In genomic region chr4:132842281-132842906, GRCm38 (mm10) we compare ENCODE assay signal across 8 mouse cellular contexts. TPM values are rescaled to one million over a fixed set of nuclear protein-coding genes. Genes with fewer than 3 reads are reported as not detected.
DNase-seq lines count a peak whose midpoint lies in the region; ATAC-seq and TF ChIP-seq lines count a peak whose summit lies in the region.

No protein-coding gene starts in this region.

- peak overlapping the region; percentile 66 for H3K4me2 ChIP-seq in forebrain, embryonic 11.5 days (ENCODE audit: low read depth, low read length, severe bottlenecking)
- peak overlapping the region; percentile 77 for H3K4me2 ChIP-seq in hindbrain, embryonic 13.5 days
- H3K4me2 ChIP-seq in limb, embryonic 13.5 days (replicated peaks), result peak overlapping the region; percentile 80
- H3K4me2 ChIP-seq in midbrain, postnatal 0 days (ENCODE audit: low read depth, low read length, poor library complexity, severe bottlenecking), result peak overlapping the region; percentile 72
- H3K4me2 ChIP-seq in stomach, embryonic 15.5 days, result peak overlapping the region; percentile 74

- DNase-seq in lung, adult 2 months, result peak; percentile 24
- DNase-seq in lung, postnatal 25 days (ENCODE audit: low spot score), result no peak
- peak; percentile 39 for DNase-seq in c-Kit-positive CD71-positive TER-119-positive erythroid progenitor cells, embryonic 14.5 days (ENCODE audit: low spot score)
- DNase-seq in forebrain, embryonic 11.5 days (ENCODE audit: low spot score), result peak; percentile 62
- DNase-seq in midbrain, postnatal 0 days (ENCODE audit: low spot score), result peak; percentile 21

- under 1% methylated on average over 30 of the region's 30 CpGs for WGBS in lung, adult 2 months
- whole genome bisulfite sequencing in forebrain, embryonic 11.5 days, result under 1% methylated on average over 30 of the region's 30 CpGs
- under 1% methylated on average over 30 of the region's 30 CpGs for WGBS in hindbrain, embryonic 13.5 days
- under 1% methylated on average over 30 of the region's 30 CpGs for WGBS in limb, embryonic 13.5 days
- WGBS in midbrain, postnatal 0 days, result under 1% methylated on average over 30 of the region's 30 CpGs
- under 1% methylated on average over 30 of the region's 30 CpGs for WGBS in stomach, embryonic 15.5 days

- TF ChIP-seq POLR2A in lung, adult 2 months (IDR thresholded peaks at IDR 0.05; ENCODE audit: borderline replicate concordance, extremely low read depth, low read depth, low read length), result no peak

- H3K4me1 ChIP-seq in lung, adult 2 months (ENCODE audit: control insufficient read depth, insufficient read depth, low read length), result peaks cover 7% of the 10 kb centered on the region
- H3K4me1 ChIP-seq in forebrain, embryonic 11.5 days (replicated peaks; ENCODE audit: control insufficient read depth, insufficient read depth, low read length), result no peaks in the 10 kb centered on the region; the same call in 1 of the 2 replicates
- H3K4me1 ChIP-seq in hindbrain, embryonic 13.5 days (replicated peaks), result peaks cover 17% of the 10 kb centered on the region
- H3K4me1 ChIP-seq in limb, embryonic 13.5 days, result peaks cover 11% of the 10 kb centered on the region
- H3K4me1 ChIP-seq in midbrain, postnatal 0 days (ENCODE audit: insufficient read depth, low read length), result 0 out of 2 replicates have a peak, but pooled peaks cover 3% of the 10 kb centered on the region
- H3K4me1 ChIP-seq in stomach, embryonic 15.5 days, result peaks cover 11% of the 10 kb centered on the region

- H3K27ac ChIP-seq in forebrain, embryonic 11.5 days (ENCODE audit: low read depth, low read length), result peak overlapping the region; percentile 61
- H3K27ac ChIP-seq in hindbrain, embryonic 13.5 days, result peak overlapping the region; percentile 87
- H3K27ac ChIP-seq in limb, embryonic 13.5 days, result peak overlapping the region; percentile 77
- peak overlapping the region; percentile 55 for H3K27ac ChIP-seq in midbrain, postnatal 0 days (ENCODE audit: low read depth, low read length)
- H3K27ac ChIP-seq in stomach, embryonic 15.5 days, result peak overlapping the region; percentile 70

- H3K36me3 ChIP-seq in forebrain, embryonic 11.5 days (ENCODE audit: control insufficient read depth, insufficient read depth, low read length), result peaks cover 10% of the 10 kb centered on the region
- peaks cover 33% of the 10 kb centered on the region for H3K36me3 ChIP-seq in hindbrain, embryonic 13.5 days
- peaks cover 40% of the 10 kb centered on the region for H3K36me3 ChIP-seq in limb, embryonic 13.5 days
- H3K36me3 ChIP-seq in midbrain, postnatal 0 days (ENCODE audit: insufficient read depth, low read length), result peaks cover 12% of the 10 kb centered on the region; the same call in 1 of the 2 replicates
- H3K36me3 ChIP-seq in stomach, embryonic 15.5 days, result peaks cover 18% of the 10 kb centered on the region

- no peaks in the 10 kb centered on the region for H3K9me3 ChIP-seq in forebrain, embryonic 11.5 days (ENCODE audit: control insufficient read depth, low read length)
- H3K9me3 ChIP-seq in hindbrain, embryonic 13.5 days, result no peaks in the 10 kb centered on the region
- H3K9me3 ChIP-seq in limb, embryonic 13.5 days, result no peaks in the 10 kb centered on the region
- H3K9me3 ChIP-seq in midbrain, postnatal 0 days (ENCODE audit: low read length), result no peaks in the 10 kb centered on the region
- no peaks in the 10 kb centered on the region for H3K9me3 ChIP-seq in stomach, embryonic 15.5 days

- TF ChIP-seq CTCF in lung, adult 2 months (IDR thresholded peaks at IDR 0.05; ENCODE audit: insufficient read depth, low read length), result no peak
- no peak for TF ChIP-seq CTCF in midbrain, postnatal 0 days (IDR thresholded peaks at IDR 0.05)

- peak; percentile 43 for ATAC-seq in forebrain, embryonic 11.5 days (replicated peaks; ENCODE audit: low FRiP score)
- peak; percentile 67 for ATAC-seq in hindbrain, embryonic 13.5 days (ENCODE audit: low FRiP score)
- peak; percentile 39 for ATAC-seq in limb, embryonic 13.5 days (ENCODE audit: low FRiP score, low read depth)
- ATAC-seq in midbrain, postnatal 0 days (ENCODE audit: low FRiP score), result 0 out of 2 replicates have a peak, but pooled peaks have one; percentile 41
- ATAC-seq in stomach, embryonic 15.5 days (ENCODE audit: insufficient read depth, low FRiP score, low read depth), result no peak

- H3K27me3 ChIP-seq in forebrain, embryonic 11.5 days (ENCODE audit: control insufficient read depth, insufficient read depth, low read length), result no peaks in the 10 kb centered on the region
- H3K27me3 ChIP-seq in hindbrain, embryonic 13.5 days, result no peaks in the 10 kb centered on the region
- H3K27me3 ChIP-seq in limb, embryonic 13.5 days, result no peaks in the 10 kb centered on the region
- no peaks in the 10 kb centered on the region for H3K27me3 ChIP-seq in midbrain, postnatal 0 days (ENCODE audit: insufficient read depth, low read length)
- H3K27me3 ChIP-seq in stomach, embryonic 15.5 days (replicated peaks), result no peaks in the 10 kb centered on the region

- peak overlapping the region; percentile 94 for H3K9ac ChIP-seq in forebrain, embryonic 11.5 days (ENCODE audit: low read length)
- H3K9ac ChIP-seq in hindbrain, embryonic 13.5 days, result peak overlapping the region; percentile 94
- H3K9ac ChIP-seq in limb, embryonic 13.5 days, result peak overlapping the region; percentile 99
- H3K9ac ChIP-seq in midbrain, postnatal 0 days (replicated peaks; ENCODE audit: low read length, poor library complexity, severe bottlenecking), result peak overlapping the region; percentile 56
- H3K9ac ChIP-seq in stomach, embryonic 15.5 days, result peak overlapping the region; percentile 92

- peak overlapping the region; percentile 90 for H3K4me3 ChIP-seq in lung, adult 2 months (replicated peaks; ENCODE audit: extremely low read depth, low read depth, low read length)
- peak overlapping the region; percentile 83 for H3K4me3 ChIP-seq in forebrain, embryonic 11.5 days (ENCODE audit: low read depth, low read length)
- H3K4me3 ChIP-seq in hindbrain, embryonic 13.5 days, result peak overlapping the region; percentile 93
- peak overlapping the region; percentile 92 for H3K4me3 ChIP-seq in limb, embryonic 13.5 days
- peak overlapping the region; percentile 47 for H3K4me3 ChIP-seq in midbrain, postnatal 0 days (ENCODE audit: low read depth, low read length)
- peak overlapping the region; percentile 84 for H3K4me3 ChIP-seq in stomach, embryonic 15.5 days (replicated peaks)

RNA-seq across cellular contexts. Expression of gene Ppp1r8, which starts 0.6 kb away (rescaled TPM):
- polyA plus RNA-seq in lung, adult 2 months (2012; rRNA removed), result 20.9 and 29.9 TPM in 2 replicates
- 69.6 and 80.4 TPM in 2 replicates for polyA plus RNA-seq in forebrain, embryonic 11.5 days (2014; fragmentation: Nextera tagmentation; extraction: Ambion mirVana)
- 48.5 and 50.9 TPM in 2 replicates for polyA plus RNA-seq in hindbrain, embryonic 13.5 days (2015; fragmentation: Nextera tagmentation; extraction: Ambion mirVana)
- 60.7 and 63.9 TPM in 2 replicates for polyA plus RNA-seq in limb, embryonic 13.5 days (2015; fragmentation: Nextera tagmentation; extraction: Ambion mirVana)
- 55.1 and 59.6 TPM in 2 replicates for total RNA-seq in midbrain, postnatal 0 days (2014; rRNA removed)
- 42.2 and 45.0 TPM in 2 replicates for polyA plus RNA-seq in midbrain, postnatal 0 days (2015; fragmentation: Nextera tagmentation; extraction: Ambion mirVana)
- 44.8 and 46.9 TPM in 2 replicates for polyA plus RNA-seq in stomach, embryonic 15.5 days (2015; fragmentation: Nextera tagmentation; extraction: Ambion mirVana)

RNA-seq across cellular contexts. Expression of gene Stx12, which starts 41.9 kb away (rescaled TPM):
- polyA plus RNA-seq in lung, adult 2 months (2012; rRNA removed), result 22.0 and 28.3 TPM in 2 replicates
- polyA plus RNA-seq in forebrain, embryonic 11.5 days (2014; fragmentation: Nextera tagmentation; extraction: Ambion mirVana), result 82.3 and 83.8 TPM in 2 replicates
- polyA plus RNA-seq in hindbrain, embryonic 13.5 days (2015; fragmentation: Nextera tagmentation; extraction: Ambion mirVana), result 141 and 144 TPM in 2 replicates
- 61.9 and 66.4 TPM in 2 replicates for polyA plus RNA-seq in limb, embryonic 13.5 days (2015; fragmentation: Nextera tagmentation; extraction: Ambion mirVana)
- 142 and 153 TPM in 2 replicates for total RNA-seq in midbrain, postnatal 0 days (2014; rRNA removed)
- 151 and 158 TPM in 2 replicates for polyA plus RNA-seq in midbrain, postnatal 0 days (2015; fragmentation: Nextera tagmentation; extraction: Ambion mirVana)
- 54.8 and 58.3 TPM in 2 replicates for polyA plus RNA-seq in stomach, embryonic 15.5 days (2015; fragmentation: Nextera tagmentation; extraction: Ambion mirVana)

RNA-seq across cellular contexts. Expression of gene Themis2, which starts 46.2 kb away (rescaled TPM):
- polyA plus RNA-seq in lung, adult 2 months (2012; rRNA removed), result 13.6 and 16.5 TPM in 2 replicates
- 0.87 and 1.0 TPM in 2 replicates for polyA plus RNA-seq in forebrain, embryonic 11.5 days (2014; fragmentation: Nextera tagmentation; extraction: Ambion mirVana)
- 0.70 and 0.77 TPM in 2 replicates for polyA plus RNA-seq in hindbrain, embryonic 13.5 days (2015; fragmentation: Nextera tagmentation; extraction: Ambion mirVana)
- polyA plus RNA-seq in limb, embryonic 13.5 days (2015; fragmentation: Nextera tagmentation; extraction: Ambion mirVana), result 0.97 and 1.1 TPM in 2 replicates
- 0.28 and 0.49 TPM in 2 replicates for total RNA-seq in midbrain, postnatal 0 days (2014; rRNA removed)
- polyA plus RNA-seq in midbrain, postnatal 0 days (2015; fragmentation: Nextera tagmentation; extraction: Ambion mirVana), result 0.49 and 0.75 TPM in 2 replicates
- 1.3 and 1.8 TPM in 2 replicates for polyA plus RNA-seq in stomach, embryonic 15.5 days (2015; fragmentation: Nextera tagmentation; extraction: Ambion mirVana)
